Mouse (Mus musculus) ES-E14 (cell line): ENCODE results near the gene Fpr-rs4. TPM values are rescaled to one million over a fixed set of nuclear protein-coding genes. Genes with fewer than 3 reads are reported as not detected.
"Not testable (repeated sequence)": the region's sequence is repeated elsewhere in the genome, so short reads cannot be mapped to it uniquely, and the experiment has no call there.

Source experiments
- DNase-seq: peaks from one replicate; pipeline ENCODE4 v3.0.0-alpha.2; 2013; ENCODE audit warnings: low read depth, low spot score
- H3K27ac ChIP-seq: 2 replicates; pipeline ENCODE4 v1.5.1; 2012; ENCODE audit warnings: low read depth, mild to moderate bottlenecking, low read length, moderate library complexity, mixed read lengths; ENCODE audit not compliant: poor library complexity, insufficient read depth, severe bottlenecking
- H3K36me3 ChIP-seq: 2 replicates; pipeline ENCODE4 v1.6.1; 2012; ENCODE audit warnings: mild to moderate bottlenecking, low read length, moderate library complexity, mixed read lengths; ENCODE audit not compliant: control insufficient read depth, poor library complexity, insufficient read depth, severe bottlenecking
- H3K4me1 ChIP-seq, 2 experiments: fragments of 150-350 bp in 1 of 2; sonication (generic) in 1 of 2; 2 replicates each; pipeline ENCODE4 v1.6.1; 2012; ENCODE audit warnings: low read length in 2 of 2, mild to moderate bottlenecking in 1 of 2, mixed read lengths in 1 of 2; ENCODE audit not compliant: control insufficient read depth in 2 of 2, insufficient read depth in 2 of 2, poor library complexity in 1 of 2
- H3K4me3 ChIP-seq, 2 experiments: fragments of 150-350 bp in 1 of 2; sonication (generic) in 1 of 2; 2 replicates each; pipeline ENCODE4 v1.5.1; 2012; ENCODE audit warnings: low read length in 2 of 2, low read depth in 1 of 2, mild to moderate bottlenecking in 1 of 2, mixed read lengths in 1 of 2; ENCODE audit not compliant: insufficient read depth in 1 of 2, poor library complexity in 1 of 2, severe bottlenecking in 1 of 2
- H3K9ac ChIP-seq: 2 replicates; pipeline ENCODE4 v1.6.1; 2012; ENCODE audit warnings: low read depth, mild to moderate bottlenecking, low read length, mixed read lengths; ENCODE audit not compliant: poor library complexity, insufficient read depth, severe bottlenecking
- H3K9me3 ChIP-seq: fragments of 150-350 bp; sonication (generic); 2 replicates; pipeline ENCODE4 v1.6.1; 2012; ENCODE audit warnings: low read depth, mild to moderate bottlenecking, low read length; ENCODE audit not compliant: control insufficient read depth, insufficient read depth
- CHD2 ChIP-seq: IDR thresholded peaks from 2 replicates; pipeline ENCODE4 v1.6.1; 2014; ENCODE audit warnings: mild to moderate bottlenecking, low read depth, low read length, inconsistent platforms
- HCFC1 ChIP-seq: IDR thresholded peaks from 2 replicates; pipeline ENCODE4 v1.6.1; 2012; ENCODE audit warnings: low read length, inconsistent platforms, borderline replicate concordance; ENCODE audit not compliant: insufficient read depth
- MAFK ChIP-seq: IDR thresholded peaks from 2 replicates; pipeline ENCODE4 v1.6.1; 2014; ENCODE audit warnings: mild to moderate bottlenecking, low read depth, low read length, inconsistent platforms; ENCODE audit not compliant: insufficient read depth
- ZC3H11A ChIP-seq: IDR thresholded peaks from 2 replicates; pipeline ENCODE4 v1.6.1; 2012; ENCODE audit warnings: low read depth, mild to moderate bottlenecking, inconsistent platforms, low read length, borderline replicate concordance
- ZNF384 ChIP-seq: IDR thresholded peaks from 2 replicates; pipeline ENCODE4 v1.6.1; 2012; ENCODE audit warnings: low read depth, low read length, inconsistent platforms
- in situ Hi-C, 2 experiments: fragments of 600-800 bp; cut with MboI; formaldehyde crosslinking; loops; one replicate each; pipeline ENCODE4 v1.15.1; 2025; ENCODE audit warnings: low sequenced_read_pairs in 2 of 2, inconsistent platforms in 1 of 2; ENCODE audit not compliant: unreplicated experiment in 2 of 2
- total RNA-seq: library from RNA; depleted of rRNA; stranded (reverse); fragments of 300-350 nt; gene quantifications from 2 replicates; pipeline ENCODE4 v1.2.3, GENCODE M21; 2012; rRNA removed

The Fpr-rs4 gene
- not detected in 2 replicates for total RNA-seq

DNA sequence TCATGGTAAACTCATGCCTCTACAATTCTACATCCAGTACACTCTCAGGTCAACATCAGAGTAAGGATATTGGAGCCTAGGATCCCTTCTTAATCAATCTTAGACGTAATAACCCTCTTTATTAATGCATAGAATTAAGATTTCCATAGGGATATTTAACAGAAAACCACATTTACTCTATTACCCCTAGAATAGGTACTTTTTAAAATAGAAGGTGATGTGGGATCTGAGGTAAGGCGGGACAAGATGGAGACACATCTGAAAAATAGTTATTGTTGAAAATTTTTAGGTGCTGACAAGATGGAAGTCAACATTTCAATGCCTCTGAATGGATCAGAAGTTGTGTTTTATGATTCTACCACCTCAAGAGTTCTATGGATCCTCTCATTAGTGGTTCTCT, at the start of gene Fpr-rs4:
Fpr-rs4 (plus strand) TSS at position 301 of the 400 bp plus-strand sequence.
- no peak for TF ChIP-seq CHD2
- no peaks in the 10 kb centered on the region for H3K9me3 ChIP-seq
- H3K36me3 ChIP-seq: no peaks in the 10 kb centered on the region
- no peak for DNase-seq
- in situ Hi-C loops: no loop called here
- H3K9ac ChIP-seq: no peak within 1 kb of the TSS
- H3K4me1 ChIP-seq: no peaks in the 10 kb centered on the region
- no peak within 1 kb of the TSS for H3K4me3 ChIP-seq
- no peak within 1 kb of the TSS for H3K27ac ChIP-seq

DNA sequence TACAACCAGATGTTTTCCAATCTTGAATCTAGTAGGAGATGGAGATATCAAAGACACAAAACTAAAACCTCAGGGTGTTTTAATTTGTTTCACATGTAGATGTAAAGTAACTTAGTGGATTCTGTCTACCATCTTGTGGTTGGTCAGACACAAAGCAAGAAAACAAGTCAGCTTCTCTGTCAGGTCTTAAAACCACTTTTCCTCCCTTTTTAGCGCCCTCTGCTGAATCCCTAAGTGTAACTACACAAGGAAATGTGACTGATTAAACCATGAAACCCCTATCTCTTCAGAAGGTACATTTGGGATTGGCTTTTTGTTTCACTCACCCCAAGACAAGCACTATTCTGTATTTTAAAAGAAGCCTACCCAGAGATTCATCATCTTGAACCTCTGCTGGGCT, 48.1 kb upstream of the Fpr-rs4 start:
- no peaks in the 10 kb centered on the region for H3K36me3 ChIP-seq
- no peak overlapping the region for H3K4me3 ChIP-seq
- no peak for DNase-seq
- in situ Hi-C loops: no loop called here
- no peak overlapping the region for H3K9ac ChIP-seq
- H3K4me1 ChIP-seq: no peaks in the 10 kb centered on the region
- peaks cover 8% of the 10 kb centered on the region; the same call in 1 of the 2 replicates for H3K9me3 ChIP-seq
- no peak overlapping the region for H3K27ac ChIP-seq
- TF ChIP-seq MAFK: no peak
- TF ChIP-seq CHD2: no peak
- no peak for TF ChIP-seq HCFC1
- no peak for TF ChIP-seq ZC3H11A
- TF ChIP-seq ZNF384: no peak

DNA sequence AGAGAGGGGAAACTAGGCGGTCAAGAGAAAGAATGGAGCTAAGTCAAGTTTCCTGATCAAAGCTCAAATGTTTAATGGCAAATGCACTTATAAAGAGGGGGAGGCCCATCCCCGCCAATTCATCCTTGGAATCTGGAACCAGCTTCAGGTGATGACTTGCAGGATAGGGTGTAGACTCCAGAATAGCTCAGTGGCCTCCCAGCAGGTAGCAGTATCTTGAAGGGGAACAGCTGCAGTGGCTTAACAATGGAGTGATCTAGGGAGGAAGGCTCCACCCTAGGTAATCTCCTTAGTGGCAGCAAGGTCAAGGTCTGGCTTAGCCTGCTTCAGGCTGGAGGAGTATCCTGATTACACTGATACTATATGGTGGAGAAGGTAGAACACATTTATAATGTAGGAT, 40.3 kb upstream of the Fpr-rs4 start:
- H3K9ac ChIP-seq, H3K4me1 ChIP-seq, H3K4me3 ChIP-seq, DNase-seq, H3K36me3 ChIP-seq, H3K9me3 ChIP-seq, in situ Hi-C loops, H3K27ac ChIP-seq: not testable (repeated sequence)

DNA sequence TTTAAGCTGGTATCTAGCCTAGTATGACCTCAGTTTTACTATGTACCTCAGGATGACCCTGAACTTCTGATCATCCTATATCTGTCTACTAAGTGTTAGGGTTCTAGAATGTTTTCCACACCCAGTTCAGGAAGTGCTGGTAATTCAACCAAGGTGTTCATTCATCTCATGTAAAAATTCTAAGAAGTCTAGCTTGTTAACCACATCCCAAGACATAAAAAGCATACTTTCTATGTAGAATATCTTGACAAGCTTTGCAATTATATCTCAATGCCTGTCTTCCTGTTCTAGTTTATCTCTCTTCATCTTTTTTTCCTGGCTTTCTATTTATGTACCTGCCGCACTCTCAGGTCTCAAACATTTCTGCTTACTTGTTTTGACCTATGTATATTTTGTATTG, 16.8 kb upstream of the Fpr-rs4 start:
- TF ChIP-seq ZNF384 (no peak), HCFC1 (no peak), MAFK (no peak), CHD2 (no peak), ZC3H11A (no peak)
- Histone ChIP-seq H3K9me3 (no peaks in the 10 kb centered on the region), H3K27ac (no peak overlapping the region), H3K36me3 (no peaks in the 10 kb centered on the region), H3K4me1 (no peaks in the 10 kb centered on the region), H3K4me3 (no peak overlapping the region), H3K9ac (no peak overlapping the region)
- DNase-seq: no peak
- in situ Hi-C loops: no loop called here

DNA sequence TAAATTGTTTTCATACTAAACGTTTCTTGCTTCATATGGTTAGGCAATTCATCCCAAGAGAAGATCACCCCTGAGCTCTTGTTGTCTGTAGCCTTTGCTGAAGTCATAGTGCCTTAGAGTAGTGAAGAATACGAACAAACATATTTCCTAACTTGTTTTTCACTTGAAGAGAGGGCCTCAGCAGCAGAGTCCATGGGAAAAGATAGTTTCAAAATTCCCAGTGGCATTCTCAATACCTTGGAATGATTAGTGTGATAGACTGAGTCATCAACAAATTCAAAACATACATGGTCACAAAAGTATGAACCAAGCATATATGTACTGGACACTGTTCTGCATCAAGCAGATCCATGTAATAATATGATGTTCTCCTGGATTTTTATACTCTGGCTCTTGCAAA, 27.6 kb downstream of the Fpr-rs4 start, which contains the start of gene Vmn2r124:
Vmn2r124 (plus strand) TSS at position 301 of the 400 bp plus-strand sequence.
- no peak for DNase-seq
- Histone ChIP-seq H3K4me1 (no peaks in the 10 kb centered on the region), H3K9me3 (no peaks in the 10 kb centered on the region), H3K36me3 (no peaks in the 10 kb centered on the region), H3K4me3 (no peak within 1 kb of the TSS), H3K9ac (no peak within 1 kb of the TSS), H3K27ac (no peak within 1 kb of the TSS)
- no peak for TF ChIP-seq CHD2
- no peak for TF ChIP-seq ZNF384
- in situ Hi-C loops: no loop called here

Other genes with a start within 250 kb of the Fpr-rs4 start
- gene Spaca6, start 194.6 kb upstream of the Fpr-rs4 start, total RNA-seq: 12.7 and 16.6 TPM in 2 replicates
- 0.22 and 0.37 TPM in 2 replicates for gene Has1, start 166.5 kb upstream of the Fpr-rs4 start, total RNA-seq
- not detected in 2 replicates for gene Fpr1, start 137.8 kb upstream of the Fpr-rs4 start, total RNA-seq
- gene Fpr2, start 133.9 kb upstream of the Fpr-rs4 start, total RNA-seq: not detected in 2 replicates
- not detected in 2 replicates for gene Fpr3, start 133.9 kb upstream of the Fpr-rs4 start, total RNA-seq
- gene Vmn2r124, start 27.7 kb downstream of the Fpr-rs4 start, total RNA-seq: not detected in 2 replicates
- not detected in 2 replicates for gene Vmn2r91, start 63.3 kb downstream of the Fpr-rs4 start, total RNA-seq
- gene Vmn2r92, start 130.2 kb downstream of the Fpr-rs4 start, total RNA-seq: not detected in 2 replicates